Mouse (Mus musculus) liver, postnatal 0 days (tissue): ENCODE data around the gene 1700028K03Rik.

ENCODE experiments used
- CTCF ChIP-seq: sonication (generic); IDR thresholded peaks from 2 replicates; pipeline ENCODE4 v1.5.1; 2016; ENCODE audit warnings: antibody characterized with exemption, low read depth
- EP300 ChIP-seq: IDR thresholded peaks from 2 replicates; pipeline ENCODE4 v1.6.1; 2016; ENCODE audit warnings: antibody characterized with exemption, low read depth, mild to moderate bottlenecking

DNA sequence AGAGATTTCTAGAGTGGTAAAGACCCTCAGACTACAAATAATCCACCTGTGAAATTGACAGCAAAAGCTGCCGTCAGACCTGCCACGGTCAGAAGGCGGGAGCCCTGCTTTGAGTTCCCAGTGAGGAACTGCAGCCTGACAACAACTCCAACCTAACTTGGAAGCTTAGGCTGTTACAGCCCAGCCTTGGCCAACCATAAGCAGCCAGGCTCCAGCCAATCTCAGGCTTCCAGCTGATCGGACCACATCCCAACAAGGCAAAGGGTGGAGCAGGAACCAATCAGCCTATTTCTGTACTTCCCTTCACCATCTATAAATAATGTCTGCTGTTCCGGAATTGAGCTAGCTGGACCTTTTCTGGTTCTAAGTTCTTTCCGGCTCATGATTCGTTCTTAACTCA lies 12.6 kb upstream of the 1700028K03Rik start:
- TF ChIP-seq CTCF = no peak
- no peak for TF ChIP-seq EP300
